Mouse (Mus musculus) liver, adult 2 months (tissue): ENCODE results near the gene Cyb561a3. TPM values are rescaled to one million over a fixed set of nuclear protein-coding genes. Genes with fewer than 3 reads are reported as not detected.

Experiments used
- DNase-seq: peaks from one replicate; pipeline ENCODE4 v3.0.0-alpha.2; 2011; ENCODE audit warnings: low read depth, low spot score; ENCODE audit errors: extremely low read depth
- H3K27ac ChIP-seq: fragments of 200-500 bp; replicated peaks from 2 replicates; pipeline ENCODE4 v1.5.1; 2012; ENCODE audit warnings: low read depth, mild to moderate bottlenecking, control low read depth, inconsistent platforms, low read length; ENCODE audit not compliant: insufficient read depth
- H3K27me3 ChIP-seq: fragments of 200-500 bp; 2 replicates; pipeline ENCODE4 v1.6.1; 2012; ENCODE audit warnings: mild to moderate bottlenecking, moderate library complexity, low read length, inconsistent platforms; ENCODE audit not compliant: control insufficient read depth, insufficient read depth
- H3K36me3 ChIP-seq: fragments of 200-500 bp; 2 replicates; pipeline ENCODE4 v1.6.1; 2012; ENCODE audit warnings: low read length, inconsistent platforms; ENCODE audit not compliant: control insufficient read depth, insufficient read depth
- H3K4me1 ChIP-seq: fragments of 200-500 bp; 2 replicates; pipeline ENCODE4 v1.6.1; 2011; ENCODE audit warnings: low read length; ENCODE audit not compliant: control insufficient read depth, insufficient read depth
- H3K4me3 ChIP-seq: fragments of 200-500 bp; 2 replicates; pipeline ENCODE4 v1.5.1; 2011; ENCODE audit warnings: low read depth, mild to moderate bottlenecking, control low read depth, low read length, moderate library complexity; ENCODE audit not compliant: insufficient read depth
- H3K79me2 ChIP-seq: fragments of 200-500 bp; 2 replicates; pipeline ENCODE4 v1.6.1; 2012; ENCODE audit warnings: inconsistent platforms, mild to moderate bottlenecking, low read length, moderate library complexity; ENCODE audit not compliant: control insufficient read depth, insufficient read depth
- H3K9ac ChIP-seq: fragments of 200-500 bp; 2 replicates; pipeline ENCODE4 v1.6.1; 2012; ENCODE audit warnings: low read depth, mild to moderate bottlenecking, control low read depth, inconsistent platforms, low read length
- CTCF ChIP-seq: fragments of 200-500 bp; IDR thresholded peaks from 2 replicates; pipeline ENCODE4 v1.5.1; 2011; ENCODE audit warnings: low read depth, low read length, control low read depth
- POLR2A ChIP-seq: fragments of 200-500 bp; IDR thresholded peaks from 2 replicates; pipeline ENCODE4 v1.6.1; 2011; ENCODE audit warnings: low read length, control low read depth; ENCODE audit not compliant: insufficient read depth; ENCODE audit errors: extremely low read depth
- WGBS: fragments of 180-500 bp; shearing (Covaris S2); methylation state at CpG from one replicate; pipeline ENCODE4 v1.1.7; 2018; 5-methylcytosine and 5-hydroxymethylcytosine counted together
- polyA plus RNA-seq: library from polyadenylated mRNA; depleted of rRNA; stranded (reverse); fragments of >200 nt; gene quantifications from 2 replicates; pipeline ENCODE4 v1.2.3, GENCODE M21; 2012
- total RNA-seq: library from RNA; depleted of rRNA; stranded (reverse); fragments of >200 nt; gene quantifications from 2 replicates; pipeline ENCODE4 v1.2.3, GENCODE M21; 2014

The Cyb561a3 gene
- total and polyA plus RNA-seq, 2 experiments: 8.9 to 32.5 TPM

- H3K36me3 ChIP-seq: peaks cover 60% of the 10 kb centered on the region
- H3K4me1 ChIP-seq: peaks cover 50% of the 10 kb centered on the region
- no peak overlapping the region for H3K9ac ChIP-seq
- peak; percentile 36 for DNase-seq
- H3K79me2 ChIP-seq: 0 out of 2 replicates have a peak, but pooled peaks cover 5% of the 10 kb centered on the region
- H3K27ac ChIP-seq: no peak overlapping the region
- H3K27me3 ChIP-seq: no peaks in the 10 kb centered on the region
- 45% methylated on average over 3 of the region's 3 CpGs for WGBS
- no peak overlapping the region for H3K4me3 ChIP-seq
- TF ChIP-seq CTCF: peak; percentile 53; the same call in 1 of the 2 replicates
- TF ChIP-seq POLR2A: no peak
Observed at GRCm38 (mm10) chr19:10598188-10598587, 21.2 kb downstream of the Cyb561a3 start.

DNA sequence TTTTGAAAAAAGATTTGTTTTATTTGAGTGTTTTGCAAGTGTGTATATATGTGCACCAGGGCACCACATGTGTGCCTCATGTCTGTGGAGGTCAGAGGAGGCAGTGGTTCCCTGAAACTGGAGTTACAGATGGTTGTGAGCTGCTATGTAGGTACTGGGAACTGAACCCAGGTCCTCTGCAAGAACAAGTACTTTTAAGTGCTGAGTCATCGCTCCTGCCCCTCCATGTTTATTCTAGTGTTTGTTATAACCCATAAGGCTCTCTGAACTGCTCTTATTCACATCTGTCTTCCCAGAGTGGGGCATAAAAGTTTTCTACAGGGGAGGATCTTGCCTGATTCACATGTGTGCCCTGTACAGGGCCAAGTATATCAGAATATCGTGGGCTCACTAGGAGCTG, 22.7 kb downstream of the Cyb561a3 start:
- DNase-seq: no peak
- H3K27me3 ChIP-seq: no peaks in the 10 kb centered on the region
- TF ChIP-seq POLR2A (no peak), CTCF (no peak)
- H3K36me3 ChIP-seq: peaks cover 48% of the 10 kb centered on the region
- 88% methylated on average over 2 of the region's 2 CpGs for WGBS
- peaks cover 9% of the 10 kb centered on the region; the same call in 1 of the 2 replicates for H3K79me2 ChIP-seq
- H3K4me1 ChIP-seq: peaks cover 40% of the 10 kb centered on the region
- H3K4me3 ChIP-seq: no peak overlapping the region
- H3K27ac ChIP-seq: no peak overlapping the region
- H3K9ac ChIP-seq: no peak overlapping the region

DNA sequence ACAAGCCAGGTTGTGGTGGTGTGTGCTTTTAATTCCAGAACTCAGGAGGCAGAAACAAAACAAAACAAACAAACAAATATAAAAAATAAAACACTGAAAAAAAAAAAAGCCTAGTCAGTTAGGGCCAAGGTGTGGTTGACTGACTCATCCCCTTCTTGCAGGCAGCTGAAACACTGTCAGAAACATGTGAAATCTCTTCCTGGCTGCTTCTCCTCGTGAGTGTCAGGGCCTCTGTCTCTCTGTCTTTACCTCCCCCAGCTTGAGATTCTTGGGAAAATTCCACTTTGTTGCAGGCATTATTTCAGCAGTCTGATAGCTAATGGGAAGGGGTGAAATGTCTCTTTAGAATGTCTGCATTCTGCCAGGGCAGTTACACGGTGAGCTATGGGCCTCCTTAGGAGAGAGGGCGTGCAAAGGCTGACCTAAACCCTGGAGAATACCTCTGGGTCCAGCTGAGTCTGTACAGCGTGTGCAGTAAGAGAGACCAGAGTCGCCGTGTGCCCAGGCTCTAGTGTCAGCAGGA, 25.3 kb downstream of the Cyb561a3 start:
- H3K36me3 ChIP-seq: peaks cover 24% of the 10 kb centered on the region
- TF ChIP-seq POLR2A (no peak), CTCF (no peak)
- under 1% methylated on average over 6 of the region's 6 CpGs for WGBS

GRCm38 (mm10) chr19:10602787-10603186, 25.8 kb downstream of the Cyb561a3 start:
- peak; percentile 84 for DNase-seq
- Histone ChIP-seq H3K27ac (peak overlapping the region; percentile 85), H3K27me3 (no peaks in the 10 kb centered on the region), H3K36me3 (peaks cover 23% of the 10 kb centered on the region), H3K4me3 (peak overlapping the region; percentile 48), H3K79me2 (peaks cover 21% of the 10 kb centered on the region; the same call in 1 of the 2 replicates), H3K4me1 (peaks cover 27% of the 10 kb centered on the region), H3K9ac (peak overlapping the region; percentile 74)
- no peak for TF ChIP-seq POLR2A
- peak; percentile 94 for TF ChIP-seq CTCF
- under 1% methylated on average over 9 of the region's 9 CpGs for WGBS

More for the DNA sequence above, 25.3 kb downstream of the Cyb561a3 start:
- H3K27me3 ChIP-seq: no peaks in the 10 kb centered on the region
- peak overlapping the region; percentile 61 for H3K9ac ChIP-seq
- peak overlapping the region; percentile 57 for H3K27ac ChIP-seq
- DNase-seq: no peak
- H3K4me1 ChIP-seq: peaks cover 27% of the 10 kb centered on the region
- H3K79me2 ChIP-seq: peaks cover 19% of the 10 kb centered on the region; the same call in 1 of the 2 replicates
- H3K4me3 ChIP-seq: peak overlapping the region; percentile 16

- Histone ChIP-seq H3K4me3 (peak overlapping the region; percentile 48), H3K79me2 (peaks cover 26% of the 10 kb centered on the region; the same call in 1 of the 2 replicates), H3K27me3 (no peaks in the 10 kb centered on the region), H3K36me3 (peaks cover 31% of the 10 kb centered on the region), H3K27ac (peak overlapping the region; percentile 85), H3K4me1 (peaks cover 20% of the 10 kb centered on the region), H3K9ac (peak overlapping the region; percentile 74)
- WGBS: 27% methylated on average over 18 of the region's 18 CpGs
- no peak for TF ChIP-seq CTCF
- 0 out of 2 replicates have a peak, but pooled peaks have one; percentile 79 for TF ChIP-seq POLR2A
- DNase-seq: peak; percentile 97
Observed at GRCm38 (mm10) chr19:10603660-10604523, 26.9 kb downstream of the Cyb561a3 start.
